11 mouse cellular contexts compared by ENCODE assay signal in the genomic region with DNA sequence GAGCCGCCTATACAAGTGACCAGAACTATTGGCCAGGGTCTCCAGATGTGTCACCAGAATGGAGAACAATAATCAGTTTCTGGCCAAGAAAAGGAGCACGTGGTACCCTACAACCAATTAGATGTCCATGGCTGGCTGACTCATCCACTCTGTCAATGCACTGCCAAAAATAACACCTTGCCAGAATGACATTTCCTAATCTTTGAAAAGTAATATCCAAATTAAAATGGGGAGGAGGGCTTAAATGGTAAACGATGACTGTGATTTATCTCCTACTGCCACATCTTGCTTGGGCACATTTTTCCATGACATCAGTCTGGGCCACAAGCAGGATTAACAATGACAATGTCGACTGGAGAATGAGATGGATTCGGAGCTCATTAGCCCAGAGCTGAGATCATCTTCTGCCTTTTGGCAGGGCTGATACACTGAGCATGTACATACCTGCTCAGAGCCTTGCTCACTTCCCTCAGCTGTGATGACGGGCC.
A peak's percentile ranks its signal among the peaks of the same experiment; 100 is the strongest.
DNase-seq lines count a peak whose midpoint lies in the region; ATAC-seq and TF ChIP-seq lines count a peak whose summit lies in the region.
"Had no signal": no experiment of that assay in that cellular context is flagged by ENCODE, and none has a peak within 500 bp of the region (broad histone marks: within the 10 kb centered on the region; RNA-seq: fewer than 3 reads in every experiment).

No protein-coding gene starts in this region.

- WGBS in neural tube, embryonic 13.5 days = 82% methylated on average over 6 of the region's 6 CpGs
- WGBS in neural tube, embryonic 15.5 days = 78% methylated on average over 6 of the region's 6 CpGs
- WGBS in heart, embryonic 14.5 days = 21% methylated on average over 6 of the region's 6 CpGs
- WGBS in forebrain, postnatal 0 days = 56% methylated on average over 6 of the region's 6 CpGs

- no peak overlapping the region for H3K4me2 ChIP-seq in neural tube, embryonic 13.5 days
- no peak overlapping the region for H3K4me2 ChIP-seq in neural tube, embryonic 15.5 days
- H3K4me2 ChIP-seq in heart, embryonic 14.5 days (ENCODE audit: low read length) = no peak overlapping the region
- H3K4me2 ChIP-seq in forebrain, postnatal 0 days (ENCODE audit: low read depth) = no peak overlapping the region
- H3K4me2 ChIP-seq: limb, embryonic 12.5 days had no signal

- H3K9ac ChIP-seq in neural tube, embryonic 13.5 days = no peak overlapping the region
- H3K9ac ChIP-seq in neural tube, embryonic 15.5 days (replicated peaks) = no peak overlapping the region
- H3K9ac ChIP-seq in heart, embryonic 14.5 days (ENCODE audit: low read length) = no peak overlapping the region
- H3K9ac ChIP-seq in forebrain, postnatal 0 days = no peak overlapping the region
- H3K9ac ChIP-seq: limb, embryonic 12.5 days had no signal

- no peak overlapping the region for H3K4me3 ChIP-seq in neural tube, embryonic 13.5 days
- H3K4me3 ChIP-seq in neural tube, embryonic 15.5 days (replicated peaks) = no peak overlapping the region
- no peak overlapping the region for H3K4me3 ChIP-seq in heart, embryonic 14.5 days (ENCODE audit: control insufficient read depth in 1 of 2, insufficient read depth in 1 of 2, low read depth in 1 of 2, low read length in 2 of 2)
- no peak overlapping the region for H3K4me3 ChIP-seq in forebrain, postnatal 0 days (ENCODE audit: low read depth, low read length)
- H3K4me3 ChIP-seq: limb, embryonic 12.5 days had no signal

- no peaks in the 10 kb centered on the region for H3K9me3 ChIP-seq in neural tube, embryonic 13.5 days
- no peaks in the 10 kb centered on the region for H3K9me3 ChIP-seq in neural tube, embryonic 15.5 days (replicated peaks)
- no peaks in the 10 kb centered on the region for H3K9me3 ChIP-seq in heart, embryonic 14.5 days (ENCODE audit: control insufficient read depth, low read length)
- H3K9me3 ChIP-seq in forebrain, postnatal 0 days (ENCODE audit: low read length) = no peaks in the 10 kb centered on the region
- H3K9me3 ChIP-seq: limb, embryonic 12.5 days had no signal

- TF ChIP-seq CTCF in forebrain, postnatal 0 days (IDR thresholded peaks at IDR 0.05; ENCODE audit: low read depth) = no peak

- intact Hi-C loops in heart, postnatal 25 days (cut with DNase I) = no loop called here

- no peaks in the 10 kb centered on the region for H3K27me3 ChIP-seq in neural tube, embryonic 13.5 days
- no peaks in the 10 kb centered on the region for H3K27me3 ChIP-seq in neural tube, embryonic 15.5 days (replicated peaks)
- no peaks in the 10 kb centered on the region for H3K27me3 ChIP-seq in heart, embryonic 14.5 days (ENCODE audit: control insufficient read depth, insufficient read depth, low read length)
- H3K27me3 ChIP-seq in forebrain, postnatal 0 days (ENCODE audit: insufficient read depth, low read length) = no peaks in the 10 kb centered on the region

- 0 out of 2 replicates have a peak overlapping the region, but pooled peaks have one; percentile 18 for H3K27ac ChIP-seq in neural tube, embryonic 13.5 days (replicated peaks)
- H3K27ac ChIP-seq in neural tube, embryonic 15.5 days (replicated peaks) = no peak overlapping the region
- peak overlapping the region; percentile 28 to 62 for H3K27ac ChIP-seq in heart, embryonic 14.5 days (replicated peaks in 1 of 2; ENCODE audit: control insufficient read depth in 1 of 2, insufficient read depth in 1 of 2, low read depth in 2 of 2, low read length in 2 of 2)
- no peak overlapping the region for H3K27ac ChIP-seq in forebrain, postnatal 0 days (ENCODE audit: low read depth, low read length)
- H3K27ac ChIP-seq: limb, embryonic 12.5 days had no signal

- ATAC-seq in neural tube, embryonic 13.5 days (ENCODE audit: low read depth) = no peak
- no peak for ATAC-seq in neural tube, embryonic 15.5 days (ENCODE audit: low FRiP score)
- peak; percentile 63 for ATAC-seq in heart, embryonic 14.5 days (ENCODE audit: insufficient number of reproducible peaks, insufficient read depth, low FRiP score, low read depth)
- no peak for ATAC-seq in megakaryocyte, adult 5-6 weeks (ENCODE audit: poor library complexity, severe bottlenecking)
- ATAC-seq in forebrain, postnatal 0 days = no peak
- ATAC-seq: intestine, embryonic 16.5 days had no signal

- H3K36me3 ChIP-seq in neural tube, embryonic 13.5 days = no peaks in the 10 kb centered on the region
- no peaks in the 10 kb centered on the region for H3K36me3 ChIP-seq in neural tube, embryonic 15.5 days
- no peaks in the 10 kb centered on the region for H3K36me3 ChIP-seq in heart, embryonic 14.5 days (ENCODE audit: control insufficient read depth, insufficient read depth, low read length)
- H3K36me3 ChIP-seq in forebrain, postnatal 0 days (ENCODE audit: insufficient read depth) = no peaks in the 10 kb centered on the region
- H3K36me3 ChIP-seq: limb, embryonic 12.5 days had no signal

- H3K4me1 ChIP-seq in neural tube, embryonic 13.5 days (replicated peaks) = peaks cover 95% of the 10 kb centered on the region
- H3K4me1 ChIP-seq in neural tube, embryonic 15.5 days = peaks cover 63% of the 10 kb centered on the region
- peaks cover 26 to 57% of the 10 kb centered on the region in 2 experiments for H3K4me1 ChIP-seq in heart, embryonic 14.5 days (ENCODE audit: control insufficient read depth in 2 of 2, insufficient read depth in 2 of 2, low read length in 2 of 2)
- H3K4me1 ChIP-seq in forebrain, postnatal 0 days (ENCODE audit: insufficient read depth) = peaks cover 15% of the 10 kb centered on the region

- DNase-seq in heart, adult 18-20 months = peak; percentile 53 to 70
- DNase-seq in heart, postnatal 25 days (ENCODE audit: low spot score) = no peak
- DNase-seq in forebrain, postnatal 0 days = no peak
- DNase-seq: cerebellum, adult 11 months; retina, postnatal 1 day had no signal

Comparison
In these comparisons a context has a peak if more than half of its experiments do, and no peak if none do; other contexts are left out.
1. DNase-seq: peak in heart, adult 18-20 months (2 of 2); none in heart, postnatal 25 days (single experiment) and forebrain, postnatal 0 days (single experiment).
2. H3K27ac ChIP-seq: peak in neural tube, embryonic 13.5 days (single experiment) and heart, embryonic 14.5 days (2 of 2); none in neural tube, embryonic 15.5 days (single experiment) and forebrain, postnatal 0 days (single experiment).